Mouse (Mus musculus): ENCODE measurements around the gene Capns1. TPM values are rescaled to one million over a fixed set of nuclear protein-coding genes. Genes with fewer than 3 reads are reported as not detected.
"Not testable (repeated sequence)": the region's sequence is repeated elsewhere in the genome, so short reads cannot be mapped to it uniquely, and the experiment has no call there.

The Capns1 gene
- polyA plus RNA-seq, 1 experiment from 2014 or later = 68.4 TPM

DNA sequence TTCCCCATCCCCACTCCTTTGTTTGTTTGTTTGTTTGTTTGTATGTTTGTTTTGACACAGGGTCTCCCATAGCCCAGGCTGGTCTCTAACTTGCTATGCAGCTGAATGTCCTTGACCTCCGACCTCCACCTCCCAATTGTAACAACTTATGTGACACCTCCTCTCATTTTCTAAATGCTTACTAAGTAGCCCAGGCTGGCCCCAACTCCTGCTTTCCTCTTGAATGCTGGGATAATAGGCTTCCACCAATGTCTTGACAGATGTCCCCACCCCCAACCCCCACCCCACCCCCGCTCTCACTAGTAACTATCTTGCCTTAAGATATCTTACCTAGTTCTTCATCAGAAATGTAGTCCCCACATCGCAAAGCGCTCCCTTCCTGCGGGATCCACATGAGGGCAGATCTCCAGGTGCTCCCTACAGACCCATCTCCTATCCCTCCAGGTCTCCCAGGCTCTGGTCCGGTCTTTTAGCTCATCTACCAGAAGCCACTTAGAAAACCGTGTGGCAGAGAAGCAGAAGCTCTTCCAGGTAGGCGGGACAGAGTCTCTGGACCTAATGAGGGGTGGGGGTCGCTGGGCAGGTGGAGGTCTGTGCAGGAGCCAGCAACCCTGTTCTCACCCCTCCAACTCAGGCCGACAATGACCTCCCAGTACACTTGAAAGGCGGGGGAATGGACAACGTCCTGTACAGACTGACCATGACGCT is 13.8 kb downstream of the Capns1 start:
- WGBS = 77% methylated on average over 13 of the region's 13 CpGs
- Histone ChIP-seq H3K27me3 (replicated peaks; ENCODE audit: control insufficient read depth, insufficient read depth, low read length) (no peaks in the 10 kb centered on the region), H3K9me3 (ENCODE audit: control insufficient read depth, low read length) (no peaks in the 10 kb centered on the region), H3K9ac (replicated peaks; ENCODE audit: low read depth, low read length) (no peak overlapping the region), H3K4me2 (ENCODE audit: low read length) (no peak overlapping the region), H3K27ac (ENCODE audit: low read length) (no peak overlapping the region), H3K4me3 (replicated peaks; ENCODE audit: low read length) (no peak overlapping the region), H3K4me1 (replicated peaks; ENCODE audit: control insufficient read depth, insufficient read depth, low read length) (peaks cover 7% of the 10 kb centered on the region), H3K36me3 (ENCODE audit: control insufficient read depth, insufficient read depth) (peaks cover 23% of the 10 kb centered on the region)
- no peak for ATAC-seq

DNA sequence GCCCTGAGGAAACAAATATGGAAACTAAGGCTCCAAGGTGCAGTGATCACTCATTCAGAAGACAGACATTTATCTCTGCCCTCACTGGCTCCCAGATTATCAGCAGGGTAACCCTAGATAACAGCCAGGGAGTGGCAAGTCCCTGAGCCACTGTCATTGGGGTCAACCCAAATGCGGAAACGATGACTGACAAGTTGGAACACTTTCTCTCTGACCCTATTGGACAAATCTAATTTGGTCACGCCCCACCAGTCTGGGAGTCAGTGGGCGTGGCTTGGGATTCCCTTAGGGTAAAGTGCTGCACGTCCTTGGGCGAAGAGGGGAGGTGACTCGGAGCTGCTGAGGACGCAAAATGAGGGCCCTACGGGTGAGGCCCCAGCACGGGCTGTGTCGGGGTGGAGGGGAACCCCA is 14.7 kb downstream of the Capns1 start, which contains the start of gene Cox7a1:
Gene Cox7a1 (plus strand): TSS at position 266 of the 411 bp plus-strand sequence.
- Histone ChIP-seq H3K4me3 (replicated peaks; ENCODE audit: low read length) (no peak within 1 kb of the TSS), H3K27ac (ENCODE audit: low read length) (no peak within 1 kb of the TSS), H3K4me1 (replicated peaks; ENCODE audit: control insufficient read depth, insufficient read depth, low read length) (peaks cover 7% of the 10 kb centered on the region), H3K4me2 (ENCODE audit: low read length) (peak within 1 kb of the TSS; percentile 39), H3K36me3 (ENCODE audit: control insufficient read depth, insufficient read depth) (peaks cover 21% of the 10 kb centered on the region), H3K27me3 (replicated peaks; ENCODE audit: control insufficient read depth, insufficient read depth, low read length) (no peaks in the 10 kb centered on the region), H3K9me3 (ENCODE audit: control insufficient read depth, low read length) (no peaks in the 10 kb centered on the region), H3K9ac (replicated peaks; ENCODE audit: low read depth, low read length) (0 out of 2 replicates have a peak within 1 kb of the TSS, but pooled peaks have one; percentile 22)
- WGBS = under 1% methylated on average over 11 of the region's 11 CpGs
- peak; percentile 26; the same call in 1 of the 2 replicates for ATAC-seq

DNA sequence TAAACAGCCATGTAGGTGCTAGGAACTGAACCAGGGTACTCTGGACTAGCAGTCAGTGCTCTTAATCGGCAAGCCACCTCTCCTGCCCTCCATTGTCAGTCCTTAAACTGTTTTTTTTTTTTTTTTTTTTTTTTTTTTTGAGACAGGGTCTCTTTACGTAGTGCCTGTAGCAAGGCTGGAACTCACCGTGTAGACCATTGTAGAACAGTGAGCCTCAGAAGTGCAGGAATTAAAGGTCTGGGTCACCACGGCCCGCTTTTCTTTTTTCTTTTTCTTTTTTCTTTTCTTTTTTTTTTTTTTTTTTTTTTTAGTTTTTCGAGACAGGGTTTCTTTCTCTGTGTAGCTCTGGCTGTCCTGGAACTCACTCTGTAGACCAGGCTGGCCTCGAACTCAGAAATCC is 15.4 kb downstream of the Capns1 start:
- ATAC-seq; H3K4me2 ChIP-seq (ENCODE audit: low read length); H3K9ac ChIP-seq (replicated peaks; ENCODE audit: low read depth, low read length); H3K4me1 ChIP-seq (replicated peaks; ENCODE audit: control insufficient read depth, insufficient read depth, low read length); H3K4me3 ChIP-seq (replicated peaks; ENCODE audit: low read length); H3K27me3 ChIP-seq (replicated peaks; ENCODE audit: control insufficient read depth, insufficient read depth, low read length); H3K27ac ChIP-seq (ENCODE audit: low read length); H3K9me3 ChIP-seq (ENCODE audit: control insufficient read depth, low read length): not testable (repeated sequence)
- H3K36me3 ChIP-seq (ENCODE audit: control insufficient read depth, insufficient read depth) = peaks cover 25% of the 10 kb centered on the region
- WGBS = 64% methylated on average over 7 of the region's 7 CpGs

- H3K27ac ChIP-seq (ENCODE audit: low read length); H3K9me3 ChIP-seq (ENCODE audit: control insufficient read depth, low read length); ATAC-seq; H3K4me3 ChIP-seq (replicated peaks; ENCODE audit: low read length); H3K9ac ChIP-seq (replicated peaks; ENCODE audit: low read depth, low read length); H3K4me2 ChIP-seq (ENCODE audit: low read length); H3K4me1 ChIP-seq (replicated peaks; ENCODE audit: control insufficient read depth, insufficient read depth, low read length); H3K27me3 ChIP-seq (replicated peaks; ENCODE audit: control insufficient read depth, insufficient read depth, low read length): not testable (repeated sequence)
- 84% methylated on average over 9 of the region's 10 CpGs for WGBS
- peaks cover 18% of the 10 kb centered on the region for H3K36me3 ChIP-seq (ENCODE audit: control insufficient read depth, insufficient read depth)
These were observed 16.7 kb downstream of the Capns1 start for GRCm38 (mm10) chr7:30181929-30182328.

GRCm38 (mm10) chr7:30181308-30181707 is 17.3 kb downstream of the Capns1 start:
- ATAC-seq = peak; percentile 60; the same call in 1 of the 2 replicates
- WGBS = 2% methylated on average over 4 of the region's 4 CpGs
- no peaks in the 10 kb centered on the region for H3K27me3 ChIP-seq (replicated peaks; ENCODE audit: control insufficient read depth, insufficient read depth, low read length)
- H3K36me3 ChIP-seq (ENCODE audit: control insufficient read depth, insufficient read depth) = peaks cover 12% of the 10 kb centered on the region
- H3K27ac ChIP-seq (ENCODE audit: low read length) = 0 out of 2 replicates have a peak overlapping the region, but pooled peaks have one; percentile 3
- no peaks in the 10 kb centered on the region for H3K9me3 ChIP-seq (ENCODE audit: control insufficient read depth, low read length)
- no peak overlapping the region for H3K4me2 ChIP-seq (ENCODE audit: low read length)
- H3K9ac ChIP-seq (replicated peaks; ENCODE audit: low read depth, low read length) = no peak overlapping the region
- peaks cover 7% of the 10 kb centered on the region for H3K4me1 ChIP-seq (replicated peaks; ENCODE audit: control insufficient read depth, insufficient read depth, low read length)
- H3K4me3 ChIP-seq (replicated peaks; ENCODE audit: low read length) = no peak overlapping the region

DNA sequence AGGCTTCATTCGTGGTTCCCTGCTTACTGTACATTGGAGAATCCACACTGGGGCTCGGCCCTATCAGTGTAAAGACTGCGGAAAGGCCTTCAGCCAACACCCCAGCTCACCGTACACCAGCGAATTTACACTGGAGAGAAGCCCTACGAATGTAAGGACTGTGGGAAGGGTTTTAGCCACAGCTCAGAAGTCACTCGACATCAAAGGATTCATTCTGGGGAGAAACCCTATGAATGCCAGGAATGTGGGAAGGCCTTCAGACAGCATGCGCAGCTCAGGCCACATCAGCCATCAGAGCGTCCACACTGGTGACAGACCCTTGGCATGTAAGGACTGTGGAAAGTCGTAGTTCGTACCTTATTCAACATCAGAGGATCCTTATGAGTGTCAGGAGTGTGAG is 20.4 kb downstream of the Capns1 start:
- Histone ChIP-seq H3K27ac (ENCODE audit: low read length) (no peak overlapping the region), H3K4me2 (ENCODE audit: low read length) (no peak overlapping the region), H3K9ac (replicated peaks; ENCODE audit: low read depth, low read length) (no peak overlapping the region), H3K4me3 (replicated peaks; ENCODE audit: low read length) (no peak overlapping the region), H3K27me3 (replicated peaks; ENCODE audit: control insufficient read depth, insufficient read depth, low read length) (no peaks in the 10 kb centered on the region), H3K4me1 (replicated peaks; ENCODE audit: control insufficient read depth, insufficient read depth, low read length) (no peaks in the 10 kb centered on the region), H3K36me3 (ENCODE audit: control insufficient read depth, insufficient read depth) (peaks cover 10% of the 10 kb centered on the region), H3K9me3 (ENCODE audit: control insufficient read depth, low read length) (no peaks in the 10 kb centered on the region)
- ATAC-seq = no peak
- 87% methylated on average over 11 of the region's 11 CpGs for WGBS

DNA sequence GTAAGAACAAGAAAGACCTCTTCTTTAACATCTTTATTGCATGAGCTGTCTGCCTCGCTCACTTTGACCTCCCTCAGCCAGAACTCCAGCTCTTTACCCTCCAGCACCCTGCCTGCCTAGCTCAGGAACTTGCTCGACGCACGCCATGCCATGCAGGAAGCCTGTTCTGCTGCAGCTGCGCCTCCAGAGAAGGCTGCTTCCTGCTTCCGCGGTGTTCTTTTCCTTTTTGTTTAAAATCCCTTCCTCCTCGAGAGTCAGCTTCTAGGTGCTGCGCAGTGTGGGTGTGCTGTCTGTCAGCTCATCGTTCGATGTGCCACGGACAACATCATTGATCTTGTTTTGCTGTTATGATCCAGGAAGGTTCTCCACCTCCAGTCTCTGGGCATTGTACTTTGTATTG is 22.1 kb downstream of the Capns1 start:
- ATAC-seq = no peak
- no peak overlapping the region for H3K27ac ChIP-seq (ENCODE audit: low read length)
- peaks cover 10% of the 10 kb centered on the region for H3K36me3 ChIP-seq (ENCODE audit: control insufficient read depth, insufficient read depth)
- no peaks in the 10 kb centered on the region for H3K4me1 ChIP-seq (replicated peaks; ENCODE audit: control insufficient read depth, insufficient read depth, low read length)
- no peak overlapping the region for H3K9ac ChIP-seq (replicated peaks; ENCODE audit: low read depth, low read length)
- H3K4me2 ChIP-seq (ENCODE audit: low read length) = no peak overlapping the region
- H3K27me3 ChIP-seq (replicated peaks; ENCODE audit: control insufficient read depth, insufficient read depth, low read length) = no peaks in the 10 kb centered on the region
- no peak overlapping the region for H3K4me3 ChIP-seq (replicated peaks; ENCODE audit: low read length)
- H3K9me3 ChIP-seq (ENCODE audit: control insufficient read depth, low read length) = no peaks in the 10 kb centered on the region
- WGBS = 93% methylated on average over 12 of the region's 12 CpGs

- Histone ChIP-seq H3K27me3 (replicated peaks; ENCODE audit: control insufficient read depth, insufficient read depth, low read length) (no peaks in the 10 kb centered on the region), H3K4me2 (ENCODE audit: low read length) (peak overlapping the region; percentile 60), H3K27ac (ENCODE audit: low read length) (no peak overlapping the region; the same call in 1 of the 2 replicates), H3K9me3 (ENCODE audit: control insufficient read depth, low read length) (peaks cover 8% of the 10 kb centered on the region), H3K9ac (replicated peaks; ENCODE audit: low read depth, low read length) (peak overlapping the region; percentile 88), H3K4me3 (replicated peaks; ENCODE audit: low read length) (peak overlapping the region; percentile 59), H3K4me1 (replicated peaks; ENCODE audit: control insufficient read depth, insufficient read depth, low read length) (peaks cover 20% of the 10 kb centered on the region), H3K36me3 (ENCODE audit: control insufficient read depth, insufficient read depth) (peaks cover 14% of the 10 kb centered on the region)
- no peak for ATAC-seq
- 27% methylated on average over 11 of the region's 11 CpGs for WGBS
These were observed 28.2 kb downstream of the Capns1 start for GRCm38 (mm10) chr7:30170283-30170951.

DNA sequence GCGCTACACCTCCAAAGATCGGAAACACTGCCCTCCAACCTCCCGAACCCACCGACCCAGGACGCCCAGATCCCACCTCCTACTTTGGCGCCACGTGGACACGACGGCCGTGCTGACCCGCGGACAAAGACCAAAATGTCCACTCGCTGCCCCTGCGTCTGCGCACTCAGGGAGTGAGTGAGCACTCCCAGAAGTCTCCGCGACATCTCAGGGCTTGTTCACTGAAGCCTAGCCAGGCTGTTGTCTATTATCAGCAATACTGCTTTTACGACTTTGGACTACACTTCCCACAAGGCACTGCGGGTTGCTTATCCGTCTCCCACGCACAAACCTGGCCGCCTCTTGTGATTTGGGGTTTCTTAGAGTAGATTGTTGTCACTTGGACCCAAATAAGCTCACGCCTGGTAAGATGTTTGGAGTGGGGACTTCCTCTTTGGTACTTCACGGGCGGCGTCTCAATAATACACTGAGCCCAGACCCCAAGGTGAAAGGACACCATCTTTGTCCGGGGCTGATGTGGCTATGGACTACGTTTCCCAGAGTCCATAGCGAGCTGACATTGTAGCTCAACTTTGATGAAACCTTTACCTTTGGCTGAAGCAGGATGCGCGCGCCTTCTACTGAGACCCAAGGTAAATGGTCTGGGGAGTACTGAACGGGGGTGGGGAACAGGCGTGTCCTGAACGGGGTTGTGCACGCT is 28.9 kb downstream of the Capns1 start, which contains the start of gene Zfp146:
Gene Zfp146 (minus strand): TSS at position 168 of the 700 bp plus-strand sequence.
- under 1% methylated on average over 36 of the region's 36 CpGs for WGBS
- H3K27me3 ChIP-seq (replicated peaks; ENCODE audit: control insufficient read depth, insufficient read depth, low read length) = no peaks in the 10 kb centered on the region
- peaks cover 20% of the 10 kb centered on the region for H3K4me1 ChIP-seq (replicated peaks; ENCODE audit: control insufficient read depth, insufficient read depth, low read length)
- H3K4me3 ChIP-seq (replicated peaks; ENCODE audit: low read length) = peak within 1 kb of the TSS; percentile 59
- ATAC-seq = peak; percentile 97
- peaks cover 20% of the 10 kb centered on the region for H3K36me3 ChIP-seq (ENCODE audit: control insufficient read depth, insufficient read depth)
- H3K9me3 ChIP-seq (ENCODE audit: control insufficient read depth, low read length) = peaks cover 12% of the 10 kb centered on the region
- peak within 1 kb of the TSS; percentile 91 for H3K27ac ChIP-seq (ENCODE audit: low read length)
- peak within 1 kb of the TSS; percentile 88 for H3K9ac ChIP-seq (replicated peaks; ENCODE audit: low read depth, low read length)
- peak within 1 kb of the TSS; percentile 64 for H3K4me2 ChIP-seq (ENCODE audit: low read length)

Data from forebrain, embryonic 16.5 days (tissue).